Mouse (Mus musculus) skeletal muscle tissue, postnatal 0 days (tissue): ENCODE measurements around the gene Serpinb9e. TPM values are rescaled to one million over a fixed set of nuclear protein-coding genes. Genes with fewer than 3 reads are reported as not detected.

Experiments used
- polyA plus RNA-seq: library from polyadenylated mRNA; unstranded; fragments of >200 nt; fragmentation: Nextera tagmentation; extraction: Ambion mirVana; gene quantifications from 2 replicates; pipeline ENCODE4 v1.2.1, GENCODE M21; 2015

The Serpinb9e gene
- not detected in 2 replicates for polyA plus RNA-seq

DNA sequence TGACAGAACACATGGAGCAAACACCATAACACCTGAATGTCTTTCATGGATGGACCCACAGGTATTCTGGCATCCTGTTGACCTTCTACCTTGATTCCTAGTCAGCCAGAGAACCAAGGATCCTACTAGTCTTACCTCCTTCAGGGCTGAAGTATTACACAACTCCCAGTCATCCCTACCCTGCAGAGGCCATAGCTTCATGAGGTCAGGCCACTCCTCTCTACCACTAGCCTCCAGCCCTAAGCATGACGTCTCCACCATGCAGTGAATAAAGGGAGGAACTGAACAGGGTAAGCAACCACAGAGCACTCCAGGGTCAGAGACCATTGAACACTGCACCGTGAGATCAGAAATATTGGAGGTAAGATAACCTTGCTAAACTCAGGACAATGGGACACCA, at the start of gene Serpinb9e:
Serpinb9e (plus strand) TSS at position 301 of the 400 bp plus-strand sequence.

Other genes with a start within 250 kb of the Serpinb9e start
- gene Serpinb9, start 246.4 kb upstream of the Serpinb9e start, polyA plus RNA-seq = 3.4 and 3.6 TPM in 2 replicates
- 0.18 and 0.28 TPM in 2 replicates for gene Serpinb9b, start 222.2 kb upstream of the Serpinb9e start, polyA plus RNA-seq
- 0.22 and 0.62 TPM in 2 replicates for gene Serpinb1b, start 171.0 kb upstream of the Serpinb9e start, polyA plus RNA-seq
- not detected in 2 replicates for gene Serpinb9c, start 89.9 kb upstream of the Serpinb9e start, polyA plus RNA-seq
- not detected in 2 replicates for gene Serpinb9d, start 56.7 kb upstream of the Serpinb9e start, polyA plus RNA-seq
- gene Serpinb9f, start 74.5 kb downstream of the Serpinb9e start, polyA plus RNA-seq = not detected in 2 replicates
- not detected in 2 replicates for gene Gm11397, start 146.1 kb downstream of the Serpinb9e start, polyA plus RNA-seq
- gene Serpinb9g, start 235.2 kb downstream of the Serpinb9e start, polyA plus RNA-seq = not detected in 2 replicates